Mouse (Mus musculus) right cerebral cortex, adult 2 months (tissue): ENCODE measurements at regions not wholly inside any gene's neighbourhood (a gene's known extent, or its start where the extent isn't known, plus 50 kb on each side); places are given as distances from the start of the nearest gene placed in this dataset.

ENCODE experiments used
- DNase-seq, 2 experiments: peaks; one replicate each; pipeline ENCODE4 v3.0.0; 2021 to 2022; ENCODE audit warnings: low spot score in 2 of 2

GRCm38 (mm10) chr8:60838526-60838925 is 51.7 kb upstream of the Hpf1 start:
- DNase-seq: no peak
